26 mouse cellular contexts compared by ENCODE assay signal in the genomic region with DNA sequence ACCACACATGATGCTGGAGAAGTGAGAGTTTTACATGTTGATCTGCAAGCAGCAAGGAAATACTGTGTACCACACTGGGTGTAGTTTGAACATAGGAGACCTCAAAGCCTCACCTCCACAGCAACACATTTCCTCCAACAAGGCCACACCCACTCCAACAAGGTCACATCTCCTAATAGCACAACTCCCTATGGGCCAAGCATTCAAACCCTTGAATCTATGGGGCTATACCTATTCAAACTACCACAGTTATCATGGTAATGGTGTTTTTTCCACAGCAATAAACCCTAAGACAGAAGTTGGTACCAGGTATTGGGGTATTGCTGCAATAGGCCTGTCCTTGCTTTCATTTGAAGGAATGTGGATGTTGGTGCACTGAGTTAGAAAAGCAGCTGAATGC. TPM values are rescaled to one million over a fixed set of nuclear protein-coding genes. Genes with fewer than 3 reads are reported as not detected.
DNase-seq lines count a peak whose midpoint lies in the region; ATAC-seq lines count a peak whose summit lies in the region.
"Had no signal": no experiment of that assay in that cellular context is flagged by ENCODE, and none has a peak within 500 bp of the region (broad histone marks: within the 10 kb centered on the region; RNA-seq: fewer than 3 reads in every experiment).

No protein-coding gene starts in this region.

- no peak overlapping the region for H3K9ac ChIP-seq in midbrain, embryonic 11.5 days (ENCODE audit: low read length)
- no peak overlapping the region for H3K9ac ChIP-seq in midbrain, embryonic 14.5 days (replicated peaks; ENCODE audit: low read length)
- no peak overlapping the region for H3K9ac ChIP-seq in forebrain, embryonic 13.5 days
- H3K9ac ChIP-seq: embryonic facial prominence, embryonic 13.5 days; embryonic facial prominence, embryonic 15.5 days; forebrain, embryonic 12.5 days; forebrain, embryonic 15.5 days; forebrain, postnatal 0 days had no signal

- DNase-seq in midbrain, embryonic 11.5 days (ENCODE audit: low spot score, missing footprints), result peak; percentile 10
- no peak for DNase-seq in midbrain, embryonic 14.5 days
- DNase-seq in ES-CJ7 (ENCODE audit: low read depth, low spot score) (peak; percentile 59), R1 (ENCODE audit: low read depth, low spot score) (peak; percentile 71)
- no peak for DNase-seq in spleen, postnatal 10 days (ENCODE audit: low spot score in 2 of 2)
- DNase-seq: adrenal gland, postnatal 10 days; adrenal gland, postnatal 25 days; cerebellum, adult 11 months; cerebellum, adult 18-20 months; cerebellum, adult 8-10 months; cerebellum, adult 9-11 months; cerebellum, postnatal 14 days; cerebellum, postnatal 36 days; embryo, embryonic 11 days; forebrain, postnatal 0 days had no signal

- no peaks in the 10 kb centered on the region for H3K27me3 ChIP-seq in midbrain, embryonic 11.5 days (ENCODE audit: control insufficient read depth, insufficient read depth, low read length)
- no peaks in the 10 kb centered on the region for H3K27me3 ChIP-seq in midbrain, embryonic 14.5 days (ENCODE audit: control insufficient read depth, insufficient read depth, low read length)
- no peaks in the 10 kb centered on the region for H3K27me3 ChIP-seq in forebrain, embryonic 13.5 days
- H3K27me3 ChIP-seq: embryonic facial prominence, embryonic 13.5 days; embryonic facial prominence, embryonic 15.5 days; forebrain, embryonic 12.5 days; forebrain, embryonic 15.5 days had no signal

- H3K4me2 ChIP-seq in midbrain, embryonic 11.5 days, result no peak overlapping the region
- no peak overlapping the region for H3K4me2 ChIP-seq in midbrain, embryonic 14.5 days (ENCODE audit: low read length)
- no peak overlapping the region for H3K4me2 ChIP-seq in forebrain, embryonic 13.5 days
- H3K4me2 ChIP-seq: embryonic facial prominence, embryonic 13.5 days; embryonic facial prominence, embryonic 15.5 days; forebrain, embryonic 12.5 days; forebrain, embryonic 15.5 days had no signal

- H3K4me1 ChIP-seq in midbrain, embryonic 11.5 days (ENCODE audit: control insufficient read depth, insufficient read depth, low read length), result no peaks in the 10 kb centered on the region
- no peaks in the 10 kb centered on the region for H3K4me1 ChIP-seq in midbrain, embryonic 14.5 days (ENCODE audit: control insufficient read depth, insufficient read depth, low read length)
- H3K4me1 ChIP-seq in forebrain, embryonic 13.5 days, result no peaks in the 10 kb centered on the region
- H3K4me1 ChIP-seq: embryonic facial prominence, embryonic 13.5 days; embryonic facial prominence, embryonic 15.5 days; forebrain, embryonic 10.5 days; forebrain, embryonic 12.5 days; forebrain, embryonic 15.5 days had no signal

- no peak overlapping the region for H3K4me3 ChIP-seq in midbrain, embryonic 11.5 days (ENCODE audit: low read depth, low read length)
- no peak overlapping the region for H3K4me3 ChIP-seq in midbrain, embryonic 14.5 days (replicated peaks; ENCODE audit: low read depth, low read length)
- H3K4me3 ChIP-seq in forebrain, embryonic 13.5 days, result no peak overlapping the region
- H3K4me3 ChIP-seq: embryonic facial prominence, embryonic 13.5 days; embryonic facial prominence, embryonic 15.5 days; erythroblast, embryonic 14.5 days; forebrain, embryonic 10.5 days; forebrain, embryonic 12.5 days; forebrain, embryonic 15.5 days had no signal

- no peak overlapping the region for H3K27ac ChIP-seq in midbrain, embryonic 11.5 days (ENCODE audit: low read depth, low read length)
- H3K27ac ChIP-seq in midbrain, embryonic 14.5 days (replicated peaks; ENCODE audit: low read depth, low read length), result no peak overlapping the region
- H3K27ac ChIP-seq in forebrain, embryonic 13.5 days, result no peak overlapping the region
- H3K27ac ChIP-seq: embryonic facial prominence, embryonic 13.5 days; embryonic facial prominence, embryonic 15.5 days; forebrain, embryonic 10.5 days; forebrain, embryonic 12.5 days; forebrain, embryonic 15.5 days had no signal

- ATAC-seq in midbrain, embryonic 11.5 days (ENCODE audit: low FRiP score), result no peak
- no peak for ATAC-seq in midbrain, embryonic 14.5 days (ENCODE audit: low FRiP score, low TSS enrichment)
- no peak for ATAC-seq in forebrain, embryonic 13.5 days
- ATAC-seq in megakaryocyte, adult 5-6 weeks (ENCODE audit: poor library complexity, severe bottlenecking), result no peak
- ATAC-seq: activated CD4-positive, CD25-positive, alpha-beta regulatory T cell, adult 4 months; forebrain, embryonic 15.5 days; forebrain, postnatal 0 days; Patski had no signal

- no peaks in the 10 kb centered on the region for H3K36me3 ChIP-seq in midbrain, embryonic 11.5 days (ENCODE audit: control insufficient read depth, insufficient read depth, low read length)
- no peaks in the 10 kb centered on the region for H3K36me3 ChIP-seq in midbrain, embryonic 14.5 days (ENCODE audit: control insufficient read depth, insufficient read depth, low read length)
- H3K36me3 ChIP-seq in forebrain, embryonic 13.5 days (ENCODE audit: poor library complexity, severe bottlenecking), result no peaks in the 10 kb centered on the region
- H3K36me3 ChIP-seq: embryonic facial prominence, embryonic 13.5 days; embryonic facial prominence, embryonic 15.5 days; forebrain, embryonic 10.5 days; forebrain, embryonic 12.5 days; forebrain, embryonic 15.5 days; G1E had no signal

- no peaks in the 10 kb centered on the region for H3K9me3 ChIP-seq in midbrain, embryonic 11.5 days (ENCODE audit: control insufficient read depth, low read length)
- H3K9me3 ChIP-seq in midbrain, embryonic 14.5 days (ENCODE audit: control insufficient read depth, low read length), result no peaks in the 10 kb centered on the region
- no peaks in the 10 kb centered on the region for H3K9me3 ChIP-seq in forebrain, embryonic 13.5 days (replicated peaks)
- H3K9me3 ChIP-seq: embryonic facial prominence, embryonic 13.5 days; embryonic facial prominence, embryonic 15.5 days; forebrain, embryonic 10.5 days; forebrain, embryonic 12.5 days; forebrain, embryonic 15.5 days; G1E had no signal

RNA-seq across cellular contexts. Expression of a gene that starts 19.4 kb away (rescaled TPM):
- 547 and 588 TPM in 2 replicates for polyA plus RNA-seq in midbrain, embryonic 11.5 days (2014; fragmentation: Nextera tagmentation; extraction: Ambion mirVana)
- 325 and 337 TPM in 2 replicates for polyA plus RNA-seq in midbrain, embryonic 14.5 days (2014; fragmentation: Nextera tagmentation; extraction: Ambion mirVana)
- 351 and 352 TPM in 2 replicates for polyA plus RNA-seq in forebrain, embryonic 13.5 days (2015; fragmentation: Nextera tagmentation; extraction: Ambion mirVana)
- 412 and 434 TPM in 2 replicates for total RNA-seq in megakaryocyte, adult 5-6 weeks (2015)
- 996 and 1,021 TPM in 2 replicates for total RNA-seq in megakaryocyte, adult 5-6 weeks (2017)

Comparison
In these comparisons a context has a peak if more than half of its experiments do, and no peak if none do; other contexts are left out.
1. DNase-seq: peak in midbrain, embryonic 11.5 days (single experiment), ES-CJ7 (single experiment) and R1 (single experiment); none in midbrain, embryonic 14.5 days (single experiment) and spleen, postnatal 10 days (0 of 2).